Mouse (Mus musculus) urinary bladder, postnatal 36 days (tissue): ENCODE measurements around the gene Chsy1.

ENCODE experiments used
- DNase-seq, 2 experiments: peaks; one replicate each; pipeline ENCODE4 v3.0.0; 2022; ENCODE audit warnings: low spot score in 2 of 2, mixed read lengths in 1 of 2

Gene Chsy1

DNA sequence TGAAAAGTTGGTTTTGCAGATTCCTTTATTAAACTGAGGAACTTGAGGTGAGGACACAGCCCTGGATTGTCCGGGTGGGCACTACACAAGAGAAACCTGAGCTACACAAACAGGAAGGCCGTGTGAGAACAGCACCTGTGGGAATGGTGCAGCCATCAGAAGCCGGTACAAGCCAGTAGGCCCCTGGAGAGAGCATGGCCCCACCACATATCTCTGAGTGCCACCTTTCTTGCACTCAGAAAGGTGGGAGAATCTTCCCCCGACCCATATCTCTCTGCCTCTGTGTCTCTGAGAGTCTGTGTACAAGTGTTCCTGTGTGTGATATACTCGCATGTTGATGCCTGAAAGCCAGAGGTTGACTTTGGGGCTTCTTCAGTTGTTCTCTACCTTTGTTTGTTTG, 29.6 kb downstream of the Chsy1 start:
- DNase-seq, result no peak

DNA sequence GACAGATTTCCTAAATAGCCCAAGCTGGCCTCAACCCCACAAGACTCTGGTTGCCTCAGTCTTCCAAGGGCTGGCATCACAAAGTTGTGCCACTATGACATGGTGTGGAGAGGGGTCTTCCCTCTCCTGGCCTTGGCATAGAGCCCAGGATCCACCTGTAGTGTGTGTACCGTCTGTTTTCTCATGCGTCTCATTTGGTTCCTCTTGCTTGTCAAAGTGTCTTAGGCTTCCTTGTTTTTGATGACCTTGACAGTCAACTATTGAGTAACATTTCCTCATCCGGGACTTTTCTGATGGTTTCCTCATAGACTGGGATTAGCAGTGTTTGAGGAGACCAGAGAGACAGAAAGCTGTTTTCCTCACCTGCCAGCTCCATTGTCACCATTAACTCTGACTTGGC, 30.8 kb downstream of the Chsy1 start:
- no peak for DNase-seq

DNA sequence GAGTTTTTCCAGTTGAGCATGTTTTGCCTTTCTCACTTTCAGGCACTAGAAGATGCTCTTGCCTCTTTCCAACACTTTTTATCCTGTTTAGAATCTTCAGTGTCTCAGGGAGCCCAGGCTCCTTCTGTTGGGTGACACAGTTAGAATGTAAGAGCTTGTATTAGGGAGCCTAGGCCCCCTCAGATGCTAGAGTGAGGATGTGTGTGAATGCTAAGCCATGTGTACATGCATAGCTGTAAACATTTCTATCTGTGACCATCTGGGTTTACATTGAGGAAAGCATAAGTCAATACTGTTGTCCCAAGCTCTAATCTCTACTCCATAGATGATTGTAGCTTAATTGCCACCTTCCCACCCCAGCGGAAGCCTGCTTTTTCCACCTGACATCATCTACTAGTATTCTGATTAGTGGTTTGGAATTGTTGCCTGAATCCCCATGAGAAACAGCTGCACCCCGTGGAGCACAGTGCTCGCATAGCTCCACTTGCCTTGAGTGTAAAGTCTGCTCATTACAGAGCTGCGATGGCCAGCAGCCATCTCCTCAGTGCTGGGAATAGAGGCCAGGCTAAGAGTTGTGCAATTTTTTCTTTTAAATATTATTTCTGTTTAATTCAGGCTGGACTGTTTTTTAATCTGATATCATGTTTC, 31.7 kb downstream of the Chsy1 start:
- DNase-seq, result no peak

- DNase-seq, result no peak
Measured at GRCm38 (mm10) chr7:66142514-66142913, 33.2 kb downstream of the Chsy1 start.

DNA sequence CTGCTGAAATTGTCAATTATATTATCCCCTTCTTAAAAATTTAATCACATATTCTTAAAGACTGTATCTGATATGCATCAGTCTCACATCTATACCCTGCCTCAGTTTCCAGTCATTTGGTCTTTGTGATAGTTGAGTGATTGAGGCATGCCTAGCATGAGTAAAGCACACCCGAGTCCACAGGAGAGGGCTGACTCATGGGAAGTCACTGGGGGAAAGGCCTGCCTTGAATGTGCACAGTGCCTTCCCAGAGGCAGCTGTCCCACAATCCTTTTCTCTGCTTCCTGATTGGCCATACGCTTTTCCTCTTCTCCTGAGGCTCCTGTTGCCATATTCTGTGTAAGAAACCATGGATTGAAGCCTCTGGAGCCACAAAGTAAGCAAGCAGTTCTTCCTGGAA, 35.2 kb downstream of the Chsy1 start:
- no peak for DNase-seq

DNA sequence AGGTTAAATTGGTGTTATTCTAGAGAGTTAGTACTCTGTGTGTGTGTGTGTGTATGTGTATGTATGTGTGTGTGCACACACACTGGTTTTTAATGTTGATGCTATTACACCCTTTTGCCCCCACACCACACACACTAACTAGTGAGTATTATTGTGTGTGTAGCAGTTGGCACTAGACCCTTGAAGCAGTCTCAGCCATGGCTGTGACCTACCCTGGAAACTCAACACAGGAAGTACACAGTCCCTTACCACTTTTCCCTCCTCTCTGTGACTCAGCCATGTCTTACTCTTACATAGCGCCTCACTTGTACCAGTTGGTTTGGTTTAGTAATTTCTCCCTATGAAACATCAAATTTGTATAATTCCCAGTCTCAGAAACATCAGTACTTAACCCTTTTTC, 37.8 kb downstream of the Chsy1 start:
- DNase-seq, result no peak

- DNase-seq, result no peak
Measured at GRCm38 (mm10) chr7:66147816-66148215, 38.5 kb downstream of the Chsy1 start.

DNA sequence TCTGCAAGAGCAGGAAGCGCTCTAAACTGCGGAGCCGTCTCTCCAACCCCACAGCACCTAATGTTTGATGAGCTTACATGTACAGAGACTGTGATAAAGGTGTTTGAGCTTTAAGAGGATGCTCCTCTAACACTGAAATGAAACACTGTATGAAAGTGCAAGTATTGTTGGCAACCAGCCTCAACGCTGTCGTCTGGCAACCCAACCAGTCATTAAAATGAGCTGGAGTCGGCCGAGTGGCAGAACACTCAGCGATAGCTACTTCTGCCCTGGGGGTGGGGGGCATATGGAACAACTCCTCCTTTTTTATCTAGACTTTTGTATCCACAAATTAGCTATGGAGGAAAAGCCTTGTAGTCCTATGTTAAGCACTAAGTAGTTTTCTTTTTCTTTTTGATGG, 40.2 kb downstream of the Chsy1 start:
- DNase-seq, result no peak

DNA sequence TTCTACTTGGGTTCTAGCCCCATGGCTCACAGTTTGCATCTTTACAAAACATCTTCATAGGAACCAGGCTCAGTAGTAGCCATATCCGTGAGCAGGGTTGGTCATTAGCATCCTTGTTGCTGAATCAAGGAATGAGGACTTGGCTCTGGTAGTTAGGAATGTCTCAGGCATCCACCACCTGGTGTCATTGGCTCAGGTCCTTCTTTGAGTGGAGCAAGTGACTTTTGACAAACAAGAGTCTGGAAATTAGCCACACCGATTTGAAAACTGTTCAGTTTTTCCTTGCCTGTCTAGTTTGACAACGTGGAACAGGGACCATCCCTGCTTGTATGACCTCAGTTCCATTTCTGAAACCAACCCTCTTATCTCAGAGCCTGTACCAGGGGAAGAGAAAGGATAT, 41.1 kb downstream of the Chsy1 start:
- DNase-seq, result no peak

GRCm38 (mm10) chr7:66157413-66157812, 48.1 kb downstream of the Chsy1 start:
- no peak for DNase-seq

GRCm38 (mm10) chr7:66157861-66158415, 48.6 kb downstream of the Chsy1 start:
- DNase-seq, result no peak

DNA sequence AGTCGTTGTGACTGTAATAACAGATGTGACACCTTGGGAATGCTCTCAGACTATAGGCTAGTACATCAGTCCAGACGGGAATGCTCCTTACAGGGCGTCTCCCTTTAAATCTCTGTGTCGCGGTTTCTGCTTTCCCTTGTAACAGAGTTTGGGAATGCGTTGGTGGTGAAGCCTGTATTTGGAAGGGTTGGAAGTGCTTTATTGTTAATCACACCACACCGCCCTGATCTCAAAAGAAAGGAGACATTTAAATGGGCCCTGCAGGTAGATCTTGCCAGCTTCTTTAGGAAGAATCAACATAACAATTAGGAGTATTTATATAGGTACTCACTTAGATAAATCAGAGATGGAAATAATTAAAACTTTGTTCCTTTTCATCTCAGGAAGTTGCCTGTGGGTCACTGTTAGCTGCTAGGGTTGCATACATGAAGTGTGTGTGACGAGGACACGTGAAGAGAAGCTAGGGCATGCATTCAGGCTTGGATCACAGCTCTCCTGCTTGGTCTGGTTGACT, 49.4 kb downstream of the Chsy1 start:
- DNase-seq, result no peak

DNA sequence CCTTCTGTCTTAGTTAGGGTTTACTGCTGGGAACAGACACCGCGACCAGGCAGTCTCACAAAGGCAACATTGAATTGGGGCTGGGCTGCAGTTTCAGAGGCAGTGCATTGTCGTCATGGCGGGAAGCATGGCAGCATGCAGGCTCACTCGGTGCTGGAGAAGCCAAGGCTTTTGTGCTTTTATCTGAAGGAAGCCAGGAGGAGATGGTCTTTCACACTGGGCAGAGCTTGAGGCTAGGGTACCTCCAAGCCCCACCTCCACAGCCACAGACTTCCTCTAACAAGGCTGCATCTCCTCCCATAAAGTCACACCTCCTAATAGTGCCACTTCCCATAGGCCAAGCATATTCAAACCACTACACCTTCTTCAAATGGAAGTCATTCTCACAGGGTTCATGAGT, 50.6 kb downstream of the Chsy1 start:
- no peak for DNase-seq

- DNase-seq, result no peak
Measured at GRCm38 (mm10) chr7:66161836-66162235, 52.5 kb downstream of the Chsy1 start.

GRCm38 (mm10) chr7:66162489-66162888, 53.2 kb downstream of the Chsy1 start:
- DNase-seq, result no peak

DNA sequence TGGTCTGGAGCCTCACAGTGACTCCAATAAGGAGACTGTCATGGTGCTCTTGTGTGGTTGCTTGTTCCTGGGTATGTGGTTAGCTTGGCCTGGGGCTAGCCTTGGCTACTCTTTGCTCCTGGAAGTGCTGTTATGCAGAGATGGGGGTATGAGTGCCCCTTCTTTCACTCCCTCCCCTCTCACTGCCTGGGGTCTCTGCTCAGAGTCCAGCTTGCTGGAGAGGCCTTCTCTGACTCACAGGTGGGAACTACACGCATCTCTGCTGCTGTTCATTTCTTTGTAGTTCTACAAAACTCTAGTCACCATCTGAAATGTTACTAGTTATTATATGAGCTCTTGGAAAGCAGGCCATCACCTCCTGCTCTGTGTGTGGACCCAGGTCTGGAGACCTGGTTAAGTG, 53.7 kb downstream of the Chsy1 start:
- DNase-seq, result no peak

DNA sequence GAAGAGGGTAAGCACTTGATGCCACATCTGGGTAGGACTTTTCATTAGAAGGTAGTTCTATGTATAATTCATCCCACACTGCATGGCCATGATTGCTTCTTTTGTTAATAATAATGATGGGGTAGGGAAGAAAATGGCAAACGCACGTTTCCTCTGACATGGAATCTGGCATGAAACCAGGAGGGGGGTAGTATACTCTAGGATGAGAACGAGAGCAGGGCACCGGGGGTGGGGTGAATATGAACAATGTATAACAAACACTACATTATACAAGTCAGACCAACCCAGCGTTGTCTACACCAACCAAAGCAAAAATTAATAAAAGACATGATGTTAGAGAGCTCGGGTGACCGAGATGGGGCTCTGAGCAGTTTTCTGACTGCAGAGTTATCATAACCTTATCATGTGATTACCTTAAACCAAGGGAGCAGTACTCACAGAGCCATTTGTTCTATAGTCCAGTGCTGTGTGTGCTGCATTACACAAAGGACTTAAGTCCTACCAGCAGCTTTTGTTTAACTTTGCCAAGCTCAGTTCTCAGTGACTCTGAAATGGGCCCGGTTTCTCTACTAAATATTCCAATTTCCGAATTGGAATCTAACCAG, 55.2 kb downstream of the Chsy1 start:
- DNase-seq, result no peak

DNA sequence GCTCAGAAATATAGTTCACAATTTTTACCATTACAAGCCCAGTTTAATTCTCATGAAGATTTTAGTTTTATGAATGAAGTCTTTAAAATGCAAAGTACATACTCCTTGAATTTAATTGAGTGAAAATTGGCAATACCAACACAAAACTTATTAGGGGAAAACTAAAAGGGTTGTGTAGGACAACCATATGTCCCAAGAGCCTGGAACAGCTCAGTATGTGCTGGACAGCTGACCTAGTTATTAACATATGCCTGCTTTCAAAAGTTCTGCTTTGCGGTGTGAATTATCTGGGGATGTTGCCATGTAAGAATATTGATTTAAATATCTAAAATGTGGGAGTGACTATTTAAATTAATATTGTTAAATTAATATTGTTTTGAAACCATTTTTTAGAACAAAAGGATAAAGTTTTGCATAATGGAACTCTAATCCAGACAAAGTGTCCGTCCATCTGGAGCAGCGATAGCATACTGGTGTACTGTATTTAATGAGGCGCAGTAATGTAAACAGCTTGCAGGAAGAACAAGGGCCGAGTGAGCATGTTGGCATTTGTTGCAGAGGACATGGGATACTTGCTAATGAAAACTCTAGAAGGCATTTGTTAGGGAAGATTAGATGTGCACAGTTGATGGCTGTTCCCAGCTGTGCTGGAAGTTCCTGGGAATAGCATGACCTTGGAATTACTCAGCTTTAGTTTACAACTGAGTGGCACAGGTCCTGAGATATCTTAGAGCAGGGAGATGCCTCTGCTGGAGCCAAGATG, 55.9 kb downstream of the Chsy1 start:
- DNase-seq, result no peak

- DNase-seq, result no peak
Measured at GRCm38 (mm10) chr7:66168877-66169276, 59.6 kb downstream of the Chsy1 start.

- no peak for DNase-seq
Measured at GRCm38 (mm10) chr7:66169476-66169875, 60.2 kb downstream of the Chsy1 start.

DNA sequence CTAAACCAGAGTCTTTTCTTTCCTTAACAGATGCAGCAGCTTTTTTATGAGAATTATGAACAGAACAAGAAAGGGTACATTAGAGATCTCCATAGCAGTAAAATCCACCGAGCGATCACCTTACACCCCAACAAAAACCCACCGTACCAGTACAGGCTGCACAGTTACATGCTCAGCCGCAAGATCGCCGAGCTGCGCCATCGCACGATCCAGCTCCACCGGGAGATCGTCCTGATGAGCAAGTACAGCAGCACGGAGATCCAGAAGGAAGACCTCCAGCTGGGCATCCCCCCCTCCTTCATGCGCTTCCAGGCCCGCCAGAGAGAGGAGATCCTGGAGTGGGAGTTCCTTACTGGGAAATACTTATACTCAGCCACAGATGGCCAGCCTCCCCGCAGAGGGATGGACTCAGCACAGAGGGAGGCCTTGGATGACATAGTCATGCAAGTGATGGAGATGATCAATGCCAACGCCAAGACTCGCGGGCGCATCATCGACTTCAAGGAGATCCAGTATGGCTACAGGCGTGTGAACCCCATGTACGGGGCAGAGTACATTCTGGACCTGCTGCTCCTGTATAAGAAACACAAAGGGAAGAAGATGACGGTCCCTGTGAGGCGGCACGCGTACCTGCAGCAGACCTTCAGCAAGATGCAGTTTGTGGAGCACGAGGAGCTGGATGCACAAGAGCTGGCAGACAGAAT, 61.6 kb downstream of the Chsy1 start:
- DNase-seq, result no peak

- DNase-seq, result no peak
Measured at GRCm38 (mm10) chr7:66175738-66176137, 66.4 kb downstream of the Chsy1 start.
